Mouse (Mus musculus) ES-Bruce4 (cell line): ENCODE measurements around the gene Adgrg7. TPM values are rescaled to one million over a fixed set of nuclear protein-coding genes. Genes with fewer than 3 reads are reported as not detected.

Experiments
- H3K27ac ChIP-seq: 2 replicates; pipeline ENCODE4 v1.5.1; 2012; ENCODE audit warnings: low read length, inconsistent platforms; ENCODE audit not compliant: insufficient read depth
- H3K27me3 ChIP-seq: 2 replicates; pipeline ENCODE4 v1.6.1; 2012; ENCODE audit warnings: mild to moderate bottlenecking, low read length, inconsistent platforms; ENCODE audit not compliant: control insufficient read depth, poor library complexity, insufficient read depth, severe bottlenecking
- H3K36me3 ChIP-seq: 2 replicates; pipeline ENCODE4 v1.6.1; 2012; ENCODE audit warnings: inconsistent platforms, mild to moderate bottlenecking, low read length, moderate library complexity; ENCODE audit not compliant: control insufficient read depth, poor library complexity, insufficient read depth, severe bottlenecking
- H3K4me1 ChIP-seq: one replicate; pipeline ENCODE4 v1.8.1; 2011; ENCODE audit warnings: low read length; ENCODE audit not compliant: control insufficient read depth, insufficient read depth
- H3K4me3 ChIP-seq: 2 replicates; pipeline ENCODE4 v1.5.1; 2011; ENCODE audit warnings: low read depth, mild to moderate bottlenecking, low read length
- H3K9ac ChIP-seq: 2 replicates; pipeline ENCODE4 v1.6.1; 2012; ENCODE audit warnings: low read depth, mild to moderate bottlenecking, inconsistent platforms; ENCODE audit not compliant: poor library complexity, severe bottlenecking
- H3K9me3 ChIP-seq: replicated peaks from 2 replicates; pipeline ENCODE4 v1.6.1; 2012; ENCODE audit warnings: mild to moderate bottlenecking, low read length, inconsistent platforms; ENCODE audit not compliant: control insufficient read depth, poor library complexity, insufficient read depth, severe bottlenecking
- CTCF ChIP-seq: IDR thresholded peaks from one replicate; pipeline ENCODE4 v1.8.1; 2011; ENCODE audit warnings: low read depth, low read length
- EP300 ChIP-seq: IDR thresholded peaks from 2 replicates; pipeline ENCODE4 v1.6.1; 2011; ENCODE audit warnings: low read depth, low read length; ENCODE audit not compliant: insufficient read depth
- POLR2A ChIP-seq: IDR thresholded peaks from one replicate; pipeline ENCODE4 v1.8.1; 2011; ENCODE audit warnings: low read length; ENCODE audit not compliant: insufficient read depth
- polyA plus RNA-seq: library from polyadenylated mRNA; stranded (reverse); fragments of >200 nt; gene quantifications from 2 replicates; pipeline ENCODE4 v1.2.4, GENCODE M21; 2011; ENCODE audit warnings: low read depth; ENCODE audit not compliant: missing spikeins, insufficient read depth, insufficient read length

Gene Adgrg7
- polyA plus RNA-seq, 1 experiment: not detected

- H3K4me3 ChIP-seq: no peak overlapping the region
- no peak overlapping the region for H3K27ac ChIP-seq
- H3K9me3 ChIP-seq: no peaks in the 10 kb centered on the region
- H3K4me1 ChIP-seq: no peaks in the 10 kb centered on the region
- no peak overlapping the region for H3K9ac ChIP-seq
- no peaks in the 10 kb centered on the region for H3K36me3 ChIP-seq
- H3K27me3 ChIP-seq: no peaks in the 10 kb centered on the region
- TF ChIP-seq EP300: no peak
- TF ChIP-seq POLR2A: no peak
- TF ChIP-seq CTCF: no peak
These were observed 24.2 kb downstream of the Adgrg7 start for GRCm38 (mm10) chr16:56771163-56772105.

DNA sequence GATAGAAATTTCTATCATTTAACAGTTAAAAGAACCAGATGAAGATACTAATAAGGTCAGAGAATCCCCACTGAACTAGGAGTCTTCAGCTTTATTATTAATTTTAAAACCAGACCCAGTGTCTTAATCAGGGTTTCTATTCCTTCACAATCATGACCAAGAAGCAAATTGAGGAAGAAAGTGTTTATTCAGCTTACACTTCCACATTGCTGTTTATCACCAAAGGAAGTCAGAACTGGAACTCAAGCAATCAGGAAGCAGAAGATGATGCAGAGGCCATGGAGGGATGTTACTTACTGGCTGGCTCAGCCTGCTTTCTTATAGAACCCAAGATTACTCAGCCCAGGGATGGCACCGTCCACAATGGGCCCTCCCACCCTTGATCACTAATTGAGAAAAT, 66.6 kb downstream of the Adgrg7 start:
- Histone ChIP-seq H3K4me1 (no peaks in the 10 kb centered on the region), H3K27ac (no peak overlapping the region), H3K4me3 (no peak overlapping the region), H3K9me3 (no peaks in the 10 kb centered on the region), H3K9ac (no peak overlapping the region), H3K36me3 (no peaks in the 10 kb centered on the region), H3K27me3 (no peaks in the 10 kb centered on the region)
- TF ChIP-seq POLR2A (no peak), CTCF (no peak), EP300 (no peak)

GRCm38 (mm10) chr16:56724927-56725326, 70.7 kb downstream of the Adgrg7 start:
- no peak overlapping the region for H3K27ac ChIP-seq
- no peaks in the 10 kb centered on the region for H3K4me1 ChIP-seq
- H3K4me3 ChIP-seq: no peak overlapping the region
- no peaks in the 10 kb centered on the region for H3K36me3 ChIP-seq
- H3K9me3 ChIP-seq: no peaks in the 10 kb centered on the region
- H3K27me3 ChIP-seq: no peaks in the 10 kb centered on the region
- TF ChIP-seq EP300: no peak
- no peak overlapping the region for H3K9ac ChIP-seq

DNA sequence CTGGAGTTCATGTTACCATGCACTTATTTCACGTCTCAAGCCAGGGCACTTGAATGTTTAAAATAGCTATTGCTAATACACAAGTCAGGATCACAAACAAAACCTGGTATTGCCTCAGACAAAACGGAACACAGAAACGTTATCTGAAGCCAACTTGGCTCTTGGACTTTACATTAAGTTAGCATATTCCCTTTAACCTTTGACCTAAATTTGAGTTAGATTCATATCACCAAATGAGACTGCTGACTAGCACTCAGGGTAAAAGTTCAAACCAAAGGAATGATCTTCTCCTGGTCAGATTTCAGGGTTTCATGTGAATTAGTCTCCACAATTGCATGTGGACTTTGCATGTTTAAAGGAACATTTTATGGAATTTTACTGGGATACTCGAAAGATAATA, 73.3 kb downstream of the Adgrg7 start:
- H3K9me3 ChIP-seq: no peaks in the 10 kb centered on the region
- no peak overlapping the region for H3K27ac ChIP-seq
- H3K9ac ChIP-seq: no peak overlapping the region
- no peaks in the 10 kb centered on the region for H3K36me3 ChIP-seq
- TF ChIP-seq EP300 (no peak), POLR2A (no peak), CTCF (no peak)
- no peaks in the 10 kb centered on the region for H3K4me1 ChIP-seq
- H3K27me3 ChIP-seq: no peaks in the 10 kb centered on the region
- no peak overlapping the region for H3K4me3 ChIP-seq

DNA sequence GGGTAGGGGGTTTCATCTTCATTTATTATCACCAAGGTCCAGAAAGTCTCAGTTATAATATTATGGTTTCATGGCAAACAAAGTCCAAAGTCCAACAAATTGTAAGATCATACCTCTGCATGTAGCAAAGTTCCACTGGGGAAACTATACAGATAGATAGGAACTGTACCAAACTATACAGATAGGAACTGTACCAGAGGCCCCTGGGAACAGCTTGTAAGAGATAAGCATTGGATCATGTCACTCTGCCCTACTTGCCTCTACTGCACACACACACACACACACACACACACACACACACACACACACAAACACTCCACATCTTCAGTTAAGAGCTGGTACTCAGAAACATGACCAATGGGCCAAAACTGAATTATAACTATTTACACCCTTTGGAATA, 76.6 kb downstream of the Adgrg7 start:
- TF ChIP-seq EP300 (no peak), CTCF (no peak), POLR2A (no peak)
- Histone ChIP-seq H3K27me3 (no peaks in the 10 kb centered on the region), H3K27ac (no peak overlapping the region), H3K9ac (no peak overlapping the region), H3K4me1 (no peaks in the 10 kb centered on the region), H3K4me3 (no peak overlapping the region), H3K9me3 (no peaks in the 10 kb centered on the region), H3K36me3 (no peaks in the 10 kb centered on the region)
